Mouse (Mus musculus): Measurements from ENCODE around the gene Plbd1.

Plbd1 gene

DNA sequence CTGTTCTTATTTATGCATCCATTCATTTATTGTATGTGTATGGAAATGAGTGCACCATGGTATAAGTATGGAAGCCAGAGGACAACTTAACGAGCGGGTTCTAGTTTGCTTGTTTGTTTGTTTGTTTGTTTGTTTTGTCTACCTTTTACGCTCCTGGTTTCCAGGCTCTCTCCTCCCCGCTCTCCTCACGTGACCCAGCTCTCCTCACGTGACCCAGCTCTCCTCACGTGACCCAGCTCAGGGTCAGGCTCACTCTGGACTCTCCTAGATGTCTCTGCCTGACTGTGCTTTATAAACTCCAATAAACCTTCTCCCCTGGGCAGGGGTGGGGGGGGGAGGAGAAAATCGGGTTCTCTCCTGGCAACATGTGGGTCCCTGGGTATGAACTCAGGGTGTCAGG, 11.1 kb downstream of the Plbd1 start:
- DNase-seq (ENCODE audit: low spot score): no peak

DNA sequence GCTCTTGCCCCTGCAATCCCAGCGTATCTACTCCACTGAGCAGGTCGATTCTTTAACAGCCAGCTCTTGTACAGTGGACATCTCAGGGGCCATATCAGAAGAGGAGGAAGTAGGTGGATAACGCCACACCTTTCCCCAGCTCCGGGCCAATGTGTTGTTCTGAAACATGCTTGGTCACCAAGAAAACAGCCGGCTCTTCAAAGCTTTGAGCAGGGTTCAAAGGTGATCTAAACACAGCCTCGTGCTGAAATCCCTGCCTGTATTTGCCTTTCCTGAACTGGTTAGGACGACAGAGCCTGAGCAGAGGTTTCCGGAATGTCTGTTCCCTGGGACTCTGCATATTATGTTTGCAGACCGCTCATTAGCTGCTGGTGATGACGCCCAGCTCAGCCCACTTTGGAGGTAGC, 14.3 kb downstream of the Plbd1 start:
- DNase-seq (ENCODE audit: low spot score): no peak

DNA sequence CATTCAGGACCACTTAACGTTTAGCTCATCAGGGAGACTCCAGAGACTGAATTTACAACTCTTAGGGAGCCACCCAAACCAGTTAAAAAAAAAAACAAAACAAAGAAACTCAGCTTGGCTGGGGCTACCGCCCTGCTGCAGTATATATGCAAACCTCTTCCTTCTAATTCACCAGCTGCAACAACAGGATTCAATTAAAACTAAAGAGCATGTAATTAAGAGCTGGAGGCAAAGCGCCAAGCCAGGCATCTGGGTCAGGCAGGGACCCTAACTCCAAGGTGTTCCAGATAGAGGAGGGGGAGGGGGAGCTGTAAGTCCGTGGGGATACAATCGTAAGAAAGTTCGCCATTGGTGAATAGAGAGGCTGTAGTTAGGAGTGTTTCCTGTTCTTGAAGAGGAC, 15.5 kb downstream of the Plbd1 start:
- no peak for DNase-seq (ENCODE audit: low spot score)

DNA sequence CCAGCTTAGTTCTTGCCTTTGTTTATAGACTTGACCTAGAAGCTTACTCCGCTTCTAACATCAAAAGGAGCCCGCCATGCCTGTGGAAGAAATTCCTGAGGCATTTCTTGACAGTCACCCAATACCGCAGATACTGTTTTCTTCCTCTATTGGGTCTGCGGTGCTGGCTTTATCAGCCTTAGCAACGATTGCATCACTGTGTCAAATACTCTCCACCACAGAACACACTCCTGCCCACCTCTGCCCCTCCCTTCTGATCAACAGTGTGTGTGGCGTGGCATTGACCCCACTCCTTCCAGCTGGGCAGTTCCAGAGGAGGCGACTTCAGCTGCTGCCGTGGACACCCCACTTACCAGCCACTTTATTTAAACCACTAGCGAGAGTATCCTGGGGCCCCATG, 16.0 kb downstream of the Plbd1 start:
- peak; percentile 54 for DNase-seq (ENCODE audit: low spot score)

DNA sequence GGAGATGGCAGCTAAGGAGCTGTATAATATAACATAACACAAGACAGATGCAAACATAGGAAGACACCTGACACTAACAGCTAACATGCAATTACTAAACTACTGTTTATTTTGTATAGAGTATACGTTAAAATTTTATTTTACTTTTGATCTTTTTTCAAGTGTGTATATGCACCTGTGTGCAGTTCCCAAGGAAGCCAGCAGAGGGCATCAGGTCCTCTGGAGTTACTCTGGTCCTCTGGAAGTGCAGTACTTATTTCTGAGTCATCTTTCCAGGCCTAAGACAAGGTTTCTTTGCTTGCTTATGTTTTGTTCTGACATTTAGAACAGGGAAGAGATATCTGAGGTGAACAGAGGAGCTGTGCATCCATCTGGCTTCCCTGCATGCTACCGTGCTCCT, 17.6 kb downstream of the Plbd1 start:
- DNase-seq (ENCODE audit: low spot score): no peak

DNA sequence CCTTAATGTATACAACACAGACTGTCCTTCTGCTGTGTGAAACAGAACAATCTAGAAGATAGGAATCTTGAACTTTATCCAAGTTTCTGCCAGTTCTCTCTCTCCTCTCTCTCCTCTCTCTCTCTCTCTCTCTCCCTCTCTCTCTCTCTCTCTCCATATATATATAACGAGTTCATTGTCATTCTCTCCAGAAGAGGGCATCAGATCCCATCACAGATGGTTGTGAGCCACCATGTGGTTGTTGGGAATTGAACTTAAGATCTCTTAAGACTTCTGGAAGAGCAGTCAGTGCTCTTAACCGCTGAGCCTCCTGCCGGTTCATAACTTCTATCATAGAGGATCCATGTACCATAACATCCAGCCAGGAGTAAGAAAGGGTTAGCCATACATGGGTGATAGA, 26.7 kb downstream of the Plbd1 start:
- DNase-seq (ENCODE audit: low spot score): no peak

DNA sequence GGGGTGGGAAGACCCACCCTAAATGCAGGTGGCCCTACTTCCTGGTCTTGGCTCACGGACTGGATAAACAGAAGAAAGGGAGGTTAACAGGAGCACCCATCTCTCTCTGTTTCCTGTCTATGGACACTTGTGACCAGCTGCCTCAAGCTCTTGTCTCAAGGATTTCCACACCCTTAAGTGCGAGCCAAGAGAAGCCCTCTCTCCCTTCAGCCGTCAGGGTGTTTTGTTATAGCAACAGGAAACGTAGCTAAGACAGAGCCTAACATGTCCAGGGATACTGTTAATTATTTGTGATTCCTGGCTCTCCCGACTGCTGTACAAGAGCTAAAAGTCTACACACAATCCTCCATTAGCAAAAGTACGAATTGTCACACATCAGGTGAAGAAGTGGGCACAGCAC, 28.0 kb downstream of the Plbd1 start:
- no peak for DNase-seq (ENCODE audit: low spot score)

DNA sequence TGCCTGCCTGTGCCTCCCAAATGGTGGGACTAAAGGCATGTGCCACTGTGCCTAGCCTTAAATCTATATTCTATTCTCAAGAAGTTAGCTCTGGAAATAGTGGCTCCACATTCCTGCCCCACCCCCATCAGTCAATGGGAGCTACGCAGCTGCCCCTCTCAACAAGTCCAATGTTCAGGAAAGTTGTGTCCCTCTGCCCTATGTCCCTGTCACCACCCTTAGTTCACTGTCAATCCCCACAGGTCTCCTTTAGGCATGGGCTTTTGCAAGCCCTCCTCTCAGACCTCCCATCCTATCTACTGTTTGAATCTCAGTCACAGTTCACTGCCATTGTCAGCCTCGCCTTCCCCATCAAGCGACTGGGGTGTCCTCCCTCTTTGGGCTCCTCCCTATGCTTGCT, 28.6 kb downstream of the Plbd1 start:
- no peak for DNase-seq (ENCODE audit: low spot score)

DNA sequence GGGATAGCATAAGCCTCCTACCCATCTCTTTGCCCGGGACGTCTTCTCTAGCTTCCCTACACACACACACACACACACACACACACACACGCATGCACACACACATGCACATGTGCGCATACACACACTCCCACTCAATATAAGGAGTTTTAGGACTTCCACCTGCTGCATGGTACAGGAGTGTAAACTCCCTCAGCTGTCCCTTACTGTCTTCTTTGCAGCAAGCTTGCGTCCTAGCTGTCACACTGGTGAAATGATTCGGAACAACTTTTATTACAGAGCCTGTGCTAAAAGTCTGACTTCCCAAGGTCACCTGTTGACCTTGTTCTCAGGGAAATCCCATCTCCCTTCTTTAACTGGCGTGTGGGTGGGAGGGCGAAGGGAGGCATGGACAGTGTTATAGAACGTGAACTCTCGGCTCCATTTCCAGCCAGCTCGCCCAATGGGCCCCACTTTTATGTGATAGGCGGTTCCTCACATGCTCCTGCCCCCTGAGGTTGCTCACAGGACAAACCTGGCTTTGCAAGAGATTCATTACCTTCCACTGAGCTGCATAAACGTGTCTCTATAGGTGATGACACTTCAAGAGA, 29.7 kb downstream of the Plbd1 start:
- no peak for DNase-seq (ENCODE audit: low spot score)

DNA sequence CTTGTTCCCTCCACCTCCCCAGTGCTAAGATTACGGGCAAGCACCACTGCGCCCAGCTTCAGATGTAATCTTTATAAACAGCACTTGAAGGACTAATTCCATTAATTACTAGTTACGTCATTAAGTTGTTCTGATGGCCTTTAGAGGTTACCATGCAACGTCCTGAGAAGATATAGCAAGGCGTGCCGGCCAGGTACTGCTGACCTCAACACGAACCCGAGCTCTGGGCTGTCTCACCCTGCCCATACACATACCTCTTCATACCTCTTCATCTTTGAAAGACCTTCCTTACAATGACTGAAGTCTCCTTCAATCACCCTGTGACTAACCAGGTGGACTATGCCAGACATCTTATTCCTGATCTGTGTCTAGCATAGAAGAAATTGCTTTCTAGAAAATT, 30.2 kb downstream of the Plbd1 start:
- DNase-seq (ENCODE audit: low spot score): no peak

DNA sequence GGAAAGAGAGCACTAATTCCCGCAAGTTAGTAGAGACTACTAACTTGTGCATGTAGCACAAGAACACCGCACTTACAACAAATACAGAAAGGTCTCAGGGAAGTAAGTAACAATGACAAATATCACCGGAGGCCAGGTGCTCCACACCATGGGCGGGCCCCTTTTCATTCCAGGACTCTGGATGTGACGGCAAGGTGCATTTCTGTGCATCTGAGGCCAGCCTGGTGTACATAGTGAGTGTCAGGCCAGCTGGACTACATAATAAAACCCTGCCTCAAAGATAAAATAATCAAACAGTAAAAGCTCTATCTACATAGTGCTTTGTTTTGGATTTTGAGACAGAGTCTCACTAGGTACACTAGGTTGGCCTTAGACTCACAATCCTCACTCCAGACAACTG, 32.1 kb downstream of the Plbd1 start:
- no peak for DNase-seq (ENCODE audit: low spot score)

DNA sequence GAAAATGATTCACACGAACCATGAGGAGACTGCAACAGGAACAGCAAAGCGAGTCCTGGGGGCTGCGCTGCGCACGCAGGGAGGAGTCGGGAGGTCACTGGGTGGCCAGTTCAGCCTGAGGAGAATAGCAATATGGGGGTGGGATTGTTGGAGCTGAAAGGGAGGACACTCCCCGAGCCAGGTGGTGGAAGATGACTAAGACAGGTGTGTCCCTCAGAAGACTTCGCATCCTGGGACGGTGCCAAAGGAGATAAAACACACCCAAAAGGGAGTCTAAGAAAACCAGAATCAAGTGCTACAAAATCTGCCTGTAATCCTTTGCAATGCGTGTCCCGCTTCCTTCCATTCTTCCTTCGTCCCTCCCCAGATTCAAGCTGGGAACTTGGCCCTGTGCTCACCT, 36.3 kb downstream of the Plbd1 start:
- DNase-seq (ENCODE audit: low spot score): no peak

DNA sequence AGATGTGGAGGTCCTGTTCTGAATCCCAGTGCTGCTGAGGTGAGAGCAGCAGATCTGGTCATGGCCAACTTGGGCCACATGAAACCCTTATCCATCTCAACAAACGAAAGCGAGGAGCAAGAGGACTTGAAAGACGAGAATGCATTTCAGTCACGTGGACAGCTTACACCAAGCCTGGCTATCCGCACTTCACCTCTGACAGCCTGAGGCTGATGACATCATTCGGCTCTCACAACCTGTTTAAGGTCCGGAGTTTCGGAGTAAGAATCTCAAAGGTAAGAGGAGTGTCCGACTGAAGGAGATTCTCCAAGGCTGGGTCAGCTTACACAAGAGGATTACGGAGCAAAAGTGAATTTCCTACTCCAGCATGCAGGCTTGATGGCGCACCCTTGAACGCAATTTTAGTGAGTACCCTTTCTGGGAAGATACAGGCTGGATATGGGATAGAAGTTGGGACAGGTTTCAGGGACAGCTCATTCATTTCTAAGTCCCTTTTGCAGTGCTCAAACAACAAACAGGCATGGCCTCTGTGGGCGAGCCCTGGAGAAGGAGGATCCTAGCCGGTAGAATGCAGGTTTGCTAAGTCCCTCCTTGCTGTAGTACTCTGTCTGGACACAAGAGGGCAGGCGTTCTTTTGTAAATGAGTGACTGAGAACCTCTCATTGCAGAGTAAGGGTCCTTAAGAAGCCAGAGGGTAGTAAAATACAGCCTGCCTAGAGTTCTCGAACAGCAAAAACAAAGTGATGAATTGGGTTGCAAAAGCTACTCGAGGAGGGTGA, 41.2 kb downstream of the Plbd1 start:
- DNase-seq (ENCODE audit: low spot score): peak; percentile 45

DNA sequence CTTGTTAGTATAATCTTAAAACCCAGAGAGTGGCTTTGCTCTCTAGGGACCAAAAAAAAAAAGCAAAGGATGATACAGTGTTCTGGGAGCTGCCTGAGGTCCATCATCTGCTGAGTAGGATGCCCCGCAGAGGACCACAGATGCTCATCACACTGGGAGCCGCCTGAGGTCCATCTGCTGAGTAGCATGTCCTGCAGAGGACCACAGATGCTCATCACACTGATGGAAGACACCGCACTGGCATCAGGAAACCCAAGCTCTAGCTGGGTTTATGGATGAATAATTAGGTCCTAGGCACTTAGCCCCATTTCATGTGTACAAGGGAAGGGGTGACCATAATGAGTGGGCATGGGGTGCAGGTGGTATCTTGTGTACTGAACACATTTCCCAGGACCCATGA, 47.6 kb downstream of the Plbd1 start:
- DNase-seq (ENCODE audit: low spot score): no peak

DNA sequence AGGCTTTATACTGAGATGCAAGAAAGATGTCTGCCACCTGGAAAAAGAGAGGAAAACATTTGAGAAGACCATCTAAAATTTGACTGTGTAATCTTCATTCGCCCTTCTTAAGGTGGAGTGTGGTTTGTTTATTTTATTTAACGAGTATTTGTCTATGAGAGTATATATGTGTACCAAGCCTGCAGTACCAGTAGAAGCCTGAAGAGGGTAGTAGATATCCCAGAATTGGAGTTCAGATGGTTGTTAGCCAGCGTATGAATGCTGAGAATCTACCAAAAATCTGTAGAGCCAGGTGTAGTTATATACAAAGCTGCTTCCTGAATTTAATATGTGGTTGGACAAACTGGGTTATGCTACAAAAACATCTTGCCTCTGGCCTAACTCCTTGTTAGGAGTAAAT, 49.4 kb downstream of the Plbd1 start:
- DNase-seq (ENCODE audit: low spot score): no peak

DNA sequence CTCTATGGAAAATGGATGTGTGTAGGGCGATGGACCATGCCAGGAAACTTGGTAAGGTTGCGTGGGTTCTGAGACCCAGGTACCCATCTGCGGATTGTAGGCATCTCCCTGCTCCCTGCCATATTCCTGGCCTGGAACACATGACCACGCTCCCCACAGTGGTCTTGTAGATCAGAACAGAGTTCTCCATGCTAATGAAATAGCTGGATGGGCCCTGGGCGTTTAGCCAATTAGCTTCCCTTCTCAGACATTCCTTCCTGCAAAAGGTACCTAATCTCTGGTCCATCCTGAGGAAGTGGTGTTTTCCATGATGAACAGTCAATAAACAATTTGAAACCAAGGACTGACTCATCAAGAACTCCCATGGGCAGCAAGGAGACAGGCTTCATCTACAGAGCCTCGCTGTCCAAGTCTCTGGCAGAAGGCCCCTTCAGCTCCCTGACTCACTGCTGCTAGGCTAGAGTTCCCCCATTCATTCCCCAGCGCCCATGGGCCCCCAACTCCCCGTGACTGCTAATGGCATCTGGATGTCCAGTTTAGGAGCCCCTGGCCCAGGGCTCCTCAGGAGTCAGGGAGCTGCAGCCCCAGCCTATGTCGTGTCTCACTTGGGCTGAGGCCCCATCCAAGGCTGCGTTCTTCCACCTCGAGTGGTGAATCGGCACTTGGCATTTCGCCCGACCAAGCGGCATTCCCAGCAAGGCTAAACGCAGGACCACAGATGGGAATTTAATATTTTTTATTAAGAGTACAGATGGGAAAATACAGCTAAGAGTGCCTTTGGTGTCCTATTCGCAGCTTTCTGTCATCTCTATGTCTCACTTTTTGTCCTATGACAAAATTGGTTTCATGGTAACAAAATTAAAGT, 50.1 kb downstream of the Plbd1 start:
- DNase-seq (ENCODE audit: low spot score): no peak

DNA sequence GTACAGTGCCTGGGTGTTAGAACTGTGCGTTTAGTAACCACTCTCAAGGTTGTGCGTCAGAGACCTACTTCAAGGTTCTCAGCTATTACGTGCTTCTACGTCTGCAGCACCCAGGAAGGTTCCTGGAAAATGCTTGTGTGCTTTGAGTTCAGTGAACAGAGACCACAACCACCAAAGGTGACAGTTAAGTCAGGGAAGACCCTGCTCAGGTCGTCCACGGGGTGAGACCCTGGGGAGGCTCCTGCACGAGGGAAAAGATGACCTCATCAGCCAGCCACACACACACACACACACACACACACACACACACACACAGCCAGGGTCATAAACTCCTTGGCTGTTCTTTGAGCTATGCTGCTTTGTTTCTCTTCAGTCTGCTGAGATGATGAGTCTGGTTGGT, 59.1 kb downstream of the Plbd1 start:
- DNase-seq (ENCODE audit: low spot score): no peak

DNA sequence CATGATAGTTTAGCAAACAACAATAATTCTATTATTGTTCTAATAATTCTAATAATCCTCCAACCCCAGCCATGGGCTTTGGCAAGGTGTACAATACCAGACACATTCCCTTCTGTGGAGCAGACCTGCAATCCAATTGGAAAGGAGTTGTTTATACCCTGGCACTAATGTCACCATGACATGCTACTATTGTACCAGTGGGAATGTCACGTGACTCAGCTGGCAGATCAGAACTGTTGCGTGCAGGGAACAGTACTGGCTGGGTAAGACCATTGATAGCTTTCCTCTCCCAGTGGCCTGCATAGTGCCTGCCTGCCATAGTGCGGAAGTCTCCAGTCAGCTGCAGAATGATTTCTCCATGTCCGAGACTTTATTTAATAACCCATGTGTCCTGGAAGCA, 67.2 kb downstream of the Plbd1 start:
- DNase-seq (ENCODE audit: low spot score): no peak

DNA sequence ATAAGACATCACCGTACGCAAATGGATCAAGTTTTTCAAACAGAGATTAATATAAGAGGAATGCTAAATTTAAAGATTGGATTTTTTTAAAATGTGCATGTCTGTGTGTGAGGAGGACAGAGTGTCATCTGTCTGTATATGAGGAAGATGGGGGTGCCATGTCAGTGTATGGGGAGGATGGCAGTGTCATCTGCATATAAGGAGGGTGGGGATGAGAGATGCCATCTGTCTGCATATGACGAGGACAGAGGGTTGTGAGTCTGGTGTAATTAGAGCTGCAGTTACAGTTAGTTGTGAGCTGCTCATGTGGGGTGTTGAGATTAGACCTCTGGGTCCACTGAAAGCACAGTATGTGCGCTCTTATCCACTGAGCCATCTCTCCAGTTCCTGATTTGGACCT, 71.0 kb downstream of the Plbd1 start:
- no peak for DNase-seq (ENCODE audit: low spot score)

DNA sequence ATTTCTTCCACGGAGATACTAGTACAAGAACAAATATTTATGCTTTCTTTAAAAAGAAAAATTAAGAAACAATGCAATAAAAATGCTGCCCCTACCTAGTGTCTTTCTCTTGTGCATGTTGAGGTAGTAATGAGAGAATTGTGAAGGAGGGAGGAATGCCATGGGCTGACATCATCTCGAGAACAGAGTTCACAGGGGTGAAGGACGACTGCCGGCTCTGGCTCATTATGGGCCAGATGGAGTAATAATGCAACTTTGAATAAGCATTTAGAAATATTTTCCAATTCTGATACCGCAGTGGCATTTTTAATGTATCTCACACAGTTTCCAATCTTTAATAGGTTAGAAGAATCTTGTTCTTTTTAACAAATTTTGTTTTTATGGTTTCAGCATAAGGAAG, 95.7 kb downstream of the Plbd1 start:
- no peak for DNase-seq (ENCODE audit: low spot score)

Data from ovary, adult 18-20 months (tissue).